Mouse (Mus musculus) thymus, postnatal 14 days (tissue): ENCODE results near the gene Ppm1n.

Experiments used
- DNase-seq: peaks from one replicate; pipeline ENCODE4 v3.0.0; 2021

Ppm1n gene

GRCm38 (mm10) chr7:19243858-19244257 lies 36.0 kb downstream of the Ppm1n start:
- DNase-seq: no peak

- DNase-seq: no peak
These were observed 37.9 kb downstream of the Ppm1n start for GRCm38 (mm10) chr7:19242005-19242404.

GRCm38 (mm10) chr7:19240905-19241463 lies 38.9 kb downstream of the Ppm1n start:
- no peak for DNase-seq

GRCm38 (mm10) chr7:19239986-19240385 lies 39.9 kb downstream of the Ppm1n start:
- no peak for DNase-seq

- DNase-seq: peak; percentile 90
These were observed 40.4 kb downstream of the Ppm1n start for GRCm38 (mm10) chr7:19239423-19239822.

- no peak for DNase-seq
These were observed 41.5 kb downstream of the Ppm1n start for GRCm38 (mm10) chr7:19238344-19238743.

GRCm38 (mm10) chr7:19236411-19236810 lies 43.5 kb downstream of the Ppm1n start:
- DNase-seq: no peak

GRCm38 (mm10) chr7:19235092-19235671 lies 44.7 kb downstream of the Ppm1n start:
- no peak for DNase-seq

- DNase-seq: no peak
These were observed 45.2 kb downstream of the Ppm1n start for GRCm38 (mm10) chr7:19234652-19235051.

- no peak for DNase-seq
These were observed 48.0 kb downstream of the Ppm1n start for GRCm38 (mm10) chr7:19231849-19232248.

- no peak for DNase-seq
These were observed 49.0 kb downstream of the Ppm1n start for GRCm38 (mm10) chr7:19230899-19231298.

GRCm38 (mm10) chr7:19230041-19230580 lies 49.8 kb downstream of the Ppm1n start:
- no peak for DNase-seq

GRCm38 (mm10) chr7:19229404-19229803 lies 50.5 kb downstream of the Ppm1n start:
- DNase-seq: no peak

- no peak for DNase-seq
These were observed 51.1 kb downstream of the Ppm1n start for GRCm38 (mm10) chr7:19228793-19229148.

GRCm38 (mm10) chr7:19227883-19228792 lies 51.7 kb downstream of the Ppm1n start, which contains the start of gene Opa3:
Gene Opa3, plus strand, starts transcription at chr7:19228334.
- DNase-seq: peak; percentile 99

GRCm38 (mm10) chr7:19226817-19227797 lies 52.8 kb downstream of the Ppm1n start:
- peak; percentile 70 for DNase-seq
